Mouse (Mus musculus) hindbrain, embryonic 14.5 days (tissue): ENCODE measurements around the gene Hck. TPM values are rescaled to one million over a fixed set of nuclear protein-coding genes. Genes with fewer than 3 reads are reported as not detected.

Source experiments
- ATAC-seq: fragments of 200-750 bp; cut with Nextera tagmentation; 2 replicates; pipeline ENCODE4 v1.8.0; 2017; ENCODE audit warnings: moderate number of reproducible peaks, mild to moderate bottlenecking, moderate TSS enrichment, moderate library complexity; ENCODE audit not compliant: low FRiP score
- DNase-seq: peaks from one replicate; pipeline ENCODE4 v3.0.0-alpha.2; 2015; ENCODE audit warnings: low spot score
- H3K27ac ChIP-seq: fragments of 300-500 bp; sonication (generic); 2 replicates; pipeline ENCODE4 v1.5.1; 2014; ENCODE audit warnings: mild to moderate bottlenecking, moderate library complexity
- H3K27me3 ChIP-seq: fragments of 300-500 bp; sonication (generic); 2 replicates; pipeline ENCODE4 v1.6.1; 2014; ENCODE audit warnings: mild to moderate bottlenecking, low read length, mixed read lengths; ENCODE audit not compliant: control insufficient read depth, insufficient read depth
- H3K36me3 ChIP-seq: fragments of 300-500 bp; sonication (generic); replicated peaks from 2 replicates; pipeline ENCODE4 v1.6.1; 2014; ENCODE audit not compliant: control insufficient read depth, insufficient read depth
- H3K4me1 ChIP-seq: fragments of 300-500 bp; sonication (generic); replicated peaks from 2 replicates; pipeline ENCODE4 v1.6.1; 2014; ENCODE audit warnings: antibody characterized with exemption, low read length, mixed read lengths; ENCODE audit not compliant: control insufficient read depth, insufficient read depth
- H3K4me2 ChIP-seq: fragments of 300-500 bp; sonication (generic); replicated peaks from 2 replicates; pipeline ENCODE4 v1.6.1; 2014; ENCODE audit warnings: mild to moderate bottlenecking, moderate library complexity
- H3K4me3 ChIP-seq: fragments of 300-500 bp; sonication (generic); replicated peaks from 2 replicates; pipeline ENCODE4 v1.5.1; 2014; ENCODE audit warnings: mild to moderate bottlenecking, low read length
- H3K9ac ChIP-seq: fragments of 300-500 bp; sonication (generic); 2 replicates; pipeline ENCODE4 v1.6.1; 2014
- H3K9me3 ChIP-seq: fragments of 300-500 bp; sonication (generic); 2 replicates; pipeline ENCODE4 v1.6.1; 2016; ENCODE audit warnings: low read length; ENCODE audit not compliant: control insufficient read depth
- WGBS: fragments of 180-500 bp; shearing (Covaris S2); extraction: QIAGEN DNeasy Blood & Tissue Kit; methylation state at CpG from one replicate; pipeline ENCODE4 v1.1.7; 2014; 5-methylcytosine and 5-hydroxymethylcytosine counted together
- polyA plus RNA-seq: library from polyadenylated mRNA; unstranded; fragments of >200 nt; fragmentation: Nextera tagmentation; extraction: Ambion mirVana; gene quantifications from 2 replicates; pipeline ENCODE4 v1.2.1, GENCODE M21; 2014

The Hck gene
- polyA plus RNA-seq, 1 experiment from 2014 or later, result 2.2 TPM

- Histone ChIP-seq H3K36me3 (no peaks in the 10 kb centered on the region), H3K27me3 (no peaks in the 10 kb centered on the region), H3K4me3 (no peak overlapping the region), H3K9me3 (no peaks in the 10 kb centered on the region), H3K27ac (no peak overlapping the region), H3K9ac (no peak overlapping the region), H3K4me1 (no peaks in the 10 kb centered on the region), H3K4me2 (no peak overlapping the region)
- ATAC-seq, result no peak
- DNase-seq, result no peak
- 85% methylated on average over 7 of the region's 7 CpGs for WGBS
These were observed 8.8 kb downstream of the Hck start for GRCm38 (mm10) chr2:153117051-153117486.

- 91% methylated on average over 6 of the region's 6 CpGs for WGBS
- DNase-seq (no peak), ATAC-seq (no peak)
- Histone ChIP-seq H3K27me3 (no peaks in the 10 kb centered on the region), H3K4me3 (no peak overlapping the region), H3K4me1 (no peaks in the 10 kb centered on the region), H3K4me2 (no peak overlapping the region), H3K9ac (no peak overlapping the region), H3K36me3 (no peaks in the 10 kb centered on the region), H3K27ac (no peak overlapping the region), H3K9me3 (no peaks in the 10 kb centered on the region)
These were observed 11.2 kb downstream of the Hck start for GRCm38 (mm10) chr2:153119488-153119887.

GRCm38 (mm10) chr2:153120126-153120525 lies 11.9 kb downstream of the Hck start:
- H3K9ac ChIP-seq, result no peak overlapping the region
- H3K4me1 ChIP-seq, result no peaks in the 10 kb centered on the region
- no peaks in the 10 kb centered on the region for H3K27me3 ChIP-seq
- H3K9me3 ChIP-seq, result no peaks in the 10 kb centered on the region
- H3K4me3 ChIP-seq, result no peak overlapping the region
- DNase-seq (no peak), ATAC-seq (no peak)
- H3K27ac ChIP-seq, result no peak overlapping the region
- no peak overlapping the region for H3K4me2 ChIP-seq
- 72% methylated on average over 8 of the region's 8 CpGs for WGBS
- H3K36me3 ChIP-seq, result no peaks in the 10 kb centered on the region

GRCm38 (mm10) chr2:153121821-153122615 lies 13.8 kb downstream of the Hck start:
- H3K4me3 ChIP-seq, result no peak overlapping the region
- WGBS, result 64% methylated on average over 8 of the region's 8 CpGs
- DNase-seq (no peak), ATAC-seq (no peak)
- H3K4me1 ChIP-seq, result no peaks in the 10 kb centered on the region
- H3K9me3 ChIP-seq, result no peaks in the 10 kb centered on the region
- no peak overlapping the region for H3K9ac ChIP-seq
- no peak overlapping the region for H3K4me2 ChIP-seq
- no peaks in the 10 kb centered on the region for H3K27me3 ChIP-seq
- H3K36me3 ChIP-seq, result no peaks in the 10 kb centered on the region
- H3K27ac ChIP-seq, result no peak overlapping the region

- Histone ChIP-seq H3K9ac (no peak overlapping the region), H3K4me2 (no peak overlapping the region), H3K4me3 (no peak overlapping the region), H3K4me1 (no peaks in the 10 kb centered on the region), H3K27ac (no peak overlapping the region), H3K27me3 (no peaks in the 10 kb centered on the region), H3K36me3 (no peaks in the 10 kb centered on the region), H3K9me3 (no peaks in the 10 kb centered on the region)
- no peak for ATAC-seq
- WGBS, result 88% methylated on average over 7 of the region's 7 CpGs
- no peak for DNase-seq
These were observed 14.4 kb downstream of the Hck start for GRCm38 (mm10) chr2:153122701-153123100.

GRCm38 (mm10) chr2:153125875-153126274 lies 17.6 kb downstream of the Hck start:
- Histone ChIP-seq H3K27me3 (no peaks in the 10 kb centered on the region), H3K9me3 (no peaks in the 10 kb centered on the region), H3K27ac (no peak overlapping the region), H3K4me1 (no peaks in the 10 kb centered on the region), H3K4me3 (no peak overlapping the region), H3K4me2 (no peak overlapping the region), H3K36me3 (no peaks in the 10 kb centered on the region), H3K9ac (no peak overlapping the region)
- ATAC-seq (no peak), DNase-seq (no peak)
- 58% methylated on average over 5 of the region's 5 CpGs for WGBS

- Histone ChIP-seq H3K9me3 (no peaks in the 10 kb centered on the region), H3K4me1 (no peaks in the 10 kb centered on the region), H3K27ac (no peak overlapping the region), H3K9ac (no peak overlapping the region), H3K4me3 (no peak overlapping the region), H3K4me2 (no peak overlapping the region), H3K27me3 (no peaks in the 10 kb centered on the region), H3K36me3 (no peaks in the 10 kb centered on the region)
- WGBS, result 24% methylated on average over 6 of the region's 6 CpGs
- DNase-seq (no peak), ATAC-seq (no peak)
These were observed 22.8 kb downstream of the Hck start for GRCm38 (mm10) chr2:153131019-153131418.

GRCm38 (mm10) chr2:153134237-153134636 lies 26.0 kb downstream of the Hck start:
- H3K4me2 ChIP-seq, result no peak overlapping the region

GRCm38 (mm10) chr2:153136211-153136610 lies 27.9 kb downstream of the Hck start:
- no peak overlapping the region for H3K4me3 ChIP-seq
- H3K9me3 ChIP-seq, result no peaks in the 10 kb centered on the region

More at GRCm38 (mm10) chr2:153134237-153134636, 26.0 kb downstream of the Hck start:
- H3K27me3 ChIP-seq, result no peaks in the 10 kb centered on the region
- H3K36me3 ChIP-seq, result no peaks in the 10 kb centered on the region
- 39% methylated on average over 5 of the region's 5 CpGs for WGBS
- H3K4me1 ChIP-seq, result no peaks in the 10 kb centered on the region
- no peak for DNase-seq
- ATAC-seq, result no peak
- H3K9ac ChIP-seq, result no peak overlapping the region
- H3K9me3 ChIP-seq, result no peaks in the 10 kb centered on the region
- no peak overlapping the region for H3K27ac ChIP-seq
- H3K4me3 ChIP-seq, result no peak overlapping the region

More at GRCm38 (mm10) chr2:153136211-153136610, 27.9 kb downstream of the Hck start:
- Histone ChIP-seq H3K4me2 (no peak overlapping the region), H3K4me1 (no peaks in the 10 kb centered on the region), H3K27me3 (no peaks in the 10 kb centered on the region), H3K36me3 (no peaks in the 10 kb centered on the region), H3K27ac (no peak overlapping the region), H3K9ac (no peak overlapping the region)
- 81% methylated on average over 4 of the region's 4 CpGs for WGBS
- DNase-seq (no peak), ATAC-seq (no peak)
